Mouse (Mus musculus): ENCODE results near the gene Rab3ip.

Rab3ip gene

GRCm38 (mm10) chr10:116920641-116921040, 29.9 kb downstream of the Rab3ip start:
- no peak for DNase-seq (ENCODE audit: low spot score in 2 of 2)

GRCm38 (mm10) chr10:116919368-116920317, 30.9 kb downstream of the Rab3ip start:
- no peak for DNase-seq (ENCODE audit: low spot score in 2 of 2)

- DNase-seq (ENCODE audit: low spot score in 2 of 2), result no peak
Observed at GRCm38 (mm10) chr10:116916581-116916980, 34.0 kb downstream of the Rab3ip start.

- DNase-seq (ENCODE audit: low spot score in 2 of 2), result no peak
Observed at GRCm38 (mm10) chr10:116915286-116915685, 35.3 kb downstream of the Rab3ip start.

GRCm38 (mm10) chr10:116914586-116914985, 36.0 kb downstream of the Rab3ip start:
- DNase-seq (ENCODE audit: low spot score in 2 of 2), result no peak

- DNase-seq (ENCODE audit: low spot score in 2 of 2), result no peak
Observed at GRCm38 (mm10) chr10:116913647-116914273, 36.8 kb downstream of the Rab3ip start.

- no peak for DNase-seq (ENCODE audit: low spot score in 2 of 2)
Observed at GRCm38 (mm10) chr10:116912850-116913249, 37.7 kb downstream of the Rab3ip start.

- no peak for DNase-seq (ENCODE audit: low spot score in 2 of 2)
Observed at GRCm38 (mm10) chr10:116908901-116909642, 41.5 kb downstream of the Rab3ip start.

GRCm38 (mm10) chr10:116906794-116907193, 43.8 kb downstream of the Rab3ip start:
- DNase-seq (ENCODE audit: low spot score in 2 of 2), result no peak

- DNase-seq (ENCODE audit: low spot score in 2 of 2), result no peak
Observed at GRCm38 (mm10) chr10:116904503-116904908, 46.1 kb downstream of the Rab3ip start.

- DNase-seq (ENCODE audit: low spot score in 2 of 2), result no peak
Observed at GRCm38 (mm10) chr10:116896336-116897177, 54.0 kb downstream of the Rab3ip start, which contains the start of gene Myrfl. Myrfl (minus strand) TSS chr10:116896919.

- DNase-seq (ENCODE audit: low spot score in 2 of 2), result no peak
Observed at GRCm38 (mm10) chr10:116895108-116895833, 55.3 kb downstream of the Rab3ip start.

- DNase-seq (ENCODE audit: low spot score in 2 of 2), result no peak
Observed at GRCm38 (mm10) chr10:116894540-116894939, 56.0 kb downstream of the Rab3ip start.

- no peak for DNase-seq (ENCODE audit: low spot score in 2 of 2)
Observed at GRCm38 (mm10) chr10:116893753-116894152, 56.8 kb downstream of the Rab3ip start.

GRCm38 (mm10) chr10:116890587-116890986, 60.0 kb downstream of the Rab3ip start:
- DNase-seq (ENCODE audit: low spot score in 2 of 2), result no peak

- no peak for DNase-seq (ENCODE audit: low spot score in 2 of 2)
Observed at GRCm38 (mm10) chr10:116884552-116884951, 66.0 kb downstream of the Rab3ip start.

GRCm38 (mm10) chr10:116883531-116883930, 67.0 kb downstream of the Rab3ip start:
- DNase-seq (ENCODE audit: low spot score in 2 of 2), result no peak

GRCm38 (mm10) chr10:116877436-116877835, 73.1 kb downstream of the Rab3ip start:
- DNase-seq (ENCODE audit: low spot score in 2 of 2), result no peak

GRCm38 (mm10) chr10:116874490-116874889, 76.1 kb downstream of the Rab3ip start:
- DNase-seq (ENCODE audit: low spot score in 2 of 2), result no peak

- no peak for DNase-seq (ENCODE audit: low spot score in 2 of 2)
Observed at GRCm38 (mm10) chr10:116872016-116872410, 78.6 kb downstream of the Rab3ip start.

All from right cerebral cortex, postnatal 36 days (tissue).